Comparison of ENCODE assay signal across 8 mouse cellular contexts in genomic region chr7:25674719-25675300, GRCm38 (mm10). TPM values are rescaled to one million over a fixed set of nuclear protein-coding genes. Genes with fewer than 3 reads are reported as not detected.
A peak's percentile ranks its signal among the peaks of the same experiment; 100 is the strongest.
DNase-seq lines count a peak whose midpoint lies in the region; ATAC-seq and TF ChIP-seq lines count a peak whose summit lies in the region.

TSS of gene Tmem91 (minus strand) at chr7:25675166.

- no peak for TF ChIP-seq CTCF in stomach, postnatal 0 days (IDR thresholded peaks at IDR 0.05; ENCODE audit: low read depth)

- WGBS in hindbrain, embryonic 10.5 days: 3% methylated on average over 29 of the region's 29 CpGs
- 2% methylated on average over 29 of the region's 29 CpGs for WGBS in liver, embryonic 13.5 days (ENCODE audit: insufficient replicate concordance)
- WGBS in stomach, postnatal 0 days: 3% methylated on average over 26 of the region's 29 CpGs

- no peak within 1 kb of the TSS for H3K27ac ChIP-seq in hindbrain, embryonic 10.5 days
- no peak within 1 kb of the TSS for H3K27ac ChIP-seq in liver, embryonic 13.5 days
- no peak within 1 kb of the TSS for H3K27ac ChIP-seq in stomach, postnatal 0 days (replicated peaks)

- intact Hi-C loops in gastrocnemius, postnatal 36 days (cut with DNase I): no loop called here

- H3K4me2 ChIP-seq in liver, embryonic 13.5 days: peak within 1 kb of the TSS; percentile 68
- peak within 1 kb of the TSS; percentile 51 for H3K4me2 ChIP-seq in stomach, postnatal 0 days (replicated peaks; ENCODE audit: low read depth)

- H3K4me1 ChIP-seq in hindbrain, embryonic 10.5 days (replicated peaks): peaks cover 8% of the 10 kb centered on the region
- peaks cover 22% of the 10 kb centered on the region for H3K4me1 ChIP-seq in liver, embryonic 13.5 days (replicated peaks)
- H3K4me1 ChIP-seq in stomach, postnatal 0 days (replicated peaks; ENCODE audit: control insufficient read depth, insufficient read depth): peaks cover 3% of the 10 kb centered on the region; the same call in 1 of the 2 replicates

- 0 out of 2 replicates have a peak, but pooled peaks cover 3% of the 10 kb centered on the region for H3K36me3 ChIP-seq in hindbrain, embryonic 10.5 days
- H3K36me3 ChIP-seq in liver, embryonic 13.5 days: no peaks in the 10 kb centered on the region
- H3K36me3 ChIP-seq in stomach, postnatal 0 days (ENCODE audit: control insufficient read depth, insufficient read depth, low read length): no peaks in the 10 kb centered on the region

- no peak for TF ChIP-seq EP300 in stomach, postnatal 0 days (optimal IDR thresholded peaks at IDR 0.05)

- peak; percentile 43 for ATAC-seq in common myeloid progenitor, adult 5-6 weeks (replicated peaks; ENCODE audit: low read depth, poor library complexity, severe bottlenecking)
- ATAC-seq in liver, embryonic 13.5 days (ENCODE audit: low read depth): no peak
- no peak for ATAC-seq in stomach, postnatal 0 days (ENCODE audit: low FRiP score, low TSS enrichment)

- peak within 1 kb of the TSS; percentile 45 for H3K9ac ChIP-seq in liver, embryonic 13.5 days
- H3K9ac ChIP-seq in stomach, postnatal 0 days (ENCODE audit: low read length): peak within 1 kb of the TSS; percentile 45; the same call in 1 of the 2 replicates

- H3K27me3 ChIP-seq in hindbrain, embryonic 10.5 days (ENCODE audit: insufficient read depth, poor library complexity, severe bottlenecking): peaks cover 61% of the 10 kb centered on the region
- H3K27me3 ChIP-seq in liver, embryonic 13.5 days: peaks cover 41% of the 10 kb centered on the region
- no peaks in the 10 kb centered on the region for H3K27me3 ChIP-seq in stomach, postnatal 0 days (ENCODE audit: control insufficient read depth, insufficient read depth, low read length)

- DNase-seq in layer of hippocampus, postnatal 14 days (ENCODE audit: low spot score in 2 of 2): no peak
- DNase-seq in layer of hippocampus, adult 18-20 months (ENCODE audit: low spot score in 2 of 2): no peak
- no peak for DNase-seq in hindbrain, embryonic 10.5 days (ENCODE audit: low spot score)
- no peak for DNase-seq in liver, embryonic 13.5 days
- no peak for DNase-seq in stomach, postnatal 0 days (ENCODE audit: low spot score)
- DNase-seq in adrenal gland, adult 2 months: no peak
- DNase-seq in gastrocnemius, postnatal 36 days: no peak

- H3K4me3 ChIP-seq in hindbrain, embryonic 10.5 days: peak within 1 kb of the TSS; percentile 46
- H3K4me3 ChIP-seq in liver, embryonic 13.5 days (replicated peaks): peak within 1 kb of the TSS; percentile 48
- peak within 1 kb of the TSS; percentile 28 for H3K4me3 ChIP-seq in stomach, postnatal 0 days (ENCODE audit: low read depth, low read length)

- peaks cover 3% of the 10 kb centered on the region; the same call in 1 of the 2 replicates for H3K9me3 ChIP-seq in hindbrain, embryonic 10.5 days
- H3K9me3 ChIP-seq in liver, embryonic 13.5 days (replicated peaks): no peaks in the 10 kb centered on the region
- H3K9me3 ChIP-seq in stomach, postnatal 0 days (ENCODE audit: control insufficient read depth, low read length): no peaks in the 10 kb centered on the region

RNA-seq across cellular contexts. Expression of gene Tmem91, which starts in this region (rescaled TPM):
- total RNA-seq in layer of hippocampus, postnatal 14 days (2021): 10 to 100 TPM; 16.4 to 29.3 TPM
- total RNA-seq in layer of hippocampus, adult 18-20 months (2021): 10 to 100 TPM in 1 of 2 experiments, 1 to 10 TPM in 1; 8.4 to 10.9 TPM
- total RNA-seq in common myeloid progenitor, adult 5-6 weeks (2017): 0.46 and 0.87 TPM in 2 replicates
- polyA plus RNA-seq in hindbrain, embryonic 10.5 days (2016; fragmentation: Nextera tagmentation; extraction: Ambion mirVana): 3.1 and 3.2 TPM in 2 replicates
- polyA plus RNA-seq in liver, embryonic 13.5 days (2015; fragmentation: Nextera tagmentation; extraction: Ambion mirVana): 1.0 and 1.1 TPM in 2 replicates
- polyA plus RNA-seq in stomach, postnatal 0 days (2015; fragmentation: Nextera tagmentation; extraction: Ambion mirVana): 0.78 and 0.92 TPM in 2 replicates
- total RNA-seq in adrenal gland, adult 2 months (2021): under 1 TPM in 1 of 2 experiments, not detected in 1; 0.37 TPM
- polyA plus RNA-seq in adrenal gland, adult 2 months (2012; rRNA removed): 0.67 and 1.1 TPM in 2 replicates
- total RNA-seq in gastrocnemius, postnatal 36 days (2021): not detected

Comparison
In these comparisons a context has a peak if more than half of its experiments do, and no peak if none do; other contexts are left out.
1. Peak in ATAC-seq in common myeloid progenitor, adult 5-6 weeks; RNA of the gene not detected or under 1 TPM.